Comparison of ENCODE assay signal across 8 mouse cellular contexts in genomic region chr6:91514737-91515362, GRCm38 (mm10). TPM values are rescaled to one million over a fixed set of nuclear protein-coding genes. Genes with fewer than 3 reads are reported as not detected.
DNase-seq lines count a peak whose midpoint lies in the region; ATAC-seq and TF ChIP-seq lines count a peak whose summit lies in the region.

No protein-coding gene starts in this region.

- TF ChIP-seq CTCF in gastrocnemius, adult 2 months (IDR thresholded peaks at IDR 0.05): no peak

- no peaks in the 10 kb centered on the region for H3K27me3 ChIP-seq in forebrain, embryonic 13.5 days
- H3K27me3 ChIP-seq in liver, embryonic 15.5 days: peaks cover 7% of the 10 kb centered on the region

- no peak for DNase-seq in gastrocnemius, adult 2 months
- no peak for DNase-seq in gastrocnemius, adult 8-10 months (ENCODE audit: low spot score in 2 of 2)
- DNase-seq in CD4-positive, CD25-positive, alpha-beta regulatory T cell, adult 2 months (ENCODE audit: low read depth, low spot score): peak; percentile 37
- DNase-seq in thymus, postnatal 25 days: peak; percentile 36
- no peak for DNase-seq in layer of hippocampus, postnatal 14 days (ENCODE audit: low spot score in 2 of 2)
- no peak for DNase-seq in gastrocnemius, postnatal 36 days

- H3K9ac ChIP-seq in forebrain, embryonic 13.5 days: peak overlapping the region; percentile 78
- peak overlapping the region; percentile 80 for H3K9ac ChIP-seq in liver, embryonic 15.5 days

- intact Hi-C loops in gastrocnemius, adult 2 months (cut with DNase I): loop anchor here (2.0 kb wide), 1 partner anchor 42 kb away; the partner anchor contains the start of genes Chchd4 and Tmem43
- intact Hi-C loops in gastrocnemius, postnatal 36 days (cut with DNase I): no loop called here

- no peaks in the 10 kb centered on the region for H3K9me3 ChIP-seq in forebrain, embryonic 13.5 days (replicated peaks)
- no peaks in the 10 kb centered on the region for H3K9me3 ChIP-seq in liver, embryonic 15.5 days (replicated peaks)

- peak overlapping the region; percentile 96 for H3K4me3 ChIP-seq in gastrocnemius, adult 2 months
- H3K4me3 ChIP-seq in forebrain, embryonic 13.5 days: peak overlapping the region; percentile 84
- H3K4me3 ChIP-seq in liver, embryonic 15.5 days (replicated peaks): peak overlapping the region; percentile 88

- H3K4me1 ChIP-seq in forebrain, embryonic 13.5 days: peaks cover 18% of the 10 kb centered on the region
- peaks cover 37% of the 10 kb centered on the region for H3K4me1 ChIP-seq in liver, embryonic 15.5 days (replicated peaks)

- H3K27ac ChIP-seq in gastrocnemius, adult 2 months: peak overlapping the region; percentile 89
- H3K27ac ChIP-seq in forebrain, embryonic 13.5 days: no peak overlapping the region
- 0 out of 2 replicates have a peak overlapping the region, but pooled peaks have one; percentile 49 for H3K27ac ChIP-seq in liver, embryonic 15.5 days (replicated peaks)

- H3K36me3 ChIP-seq in forebrain, embryonic 13.5 days (ENCODE audit: poor library complexity, severe bottlenecking): peaks cover 24% of the 10 kb centered on the region
- peaks cover 31% of the 10 kb centered on the region for H3K36me3 ChIP-seq in liver, embryonic 15.5 days (replicated peaks)

- no peak; the same call in 1 of the 2 replicates for ATAC-seq in forebrain, embryonic 13.5 days
- ATAC-seq in liver, embryonic 15.5 days (ENCODE audit: insufficient read depth): no peak

- H3K4me2 ChIP-seq in forebrain, embryonic 13.5 days: peak overlapping the region; percentile 86
- H3K4me2 ChIP-seq in liver, embryonic 15.5 days: peak overlapping the region; percentile 92

- WGBS in forebrain, embryonic 13.5 days: 40% methylated on average over 10 of the region's 10 CpGs
- 15% methylated on average over 10 of the region's 10 CpGs for WGBS in liver, embryonic 15.5 days (ENCODE audit: insufficient replicate concordance)

RNA-seq across cellular contexts. Expression of gene Xpc, which starts 0.8 kb away (rescaled TPM):
- total RNA-seq in gastrocnemius, adult 2 months (2021): 1 to 10 TPM; 7.6 to 8.3 TPM
- 1 to 10 TPM; 6.4 to 9.5 (median 8.2) TPM for total RNA-seq in gastrocnemius, adult 8-10 months (2022)
- polyA plus RNA-seq in forebrain, embryonic 13.5 days (2015; fragmentation: Nextera tagmentation; extraction: Ambion mirVana): 18.6 and 20.5 TPM in 2 replicates
- 5.0 and 5.1 TPM in 2 replicates for polyA plus RNA-seq in liver, embryonic 15.5 days (2015; fragmentation: Nextera tagmentation; extraction: Ambion mirVana)
- total RNA-seq in layer of hippocampus, postnatal 14 days (2021): 10 to 100 TPM; 11.8 to 13.0 TPM
- total RNA-seq in gastrocnemius, postnatal 36 days (2021): 1 to 10 TPM; 6.5 to 7.2 TPM

RNA-seq across cellular contexts. Expression of gene Lsm3, which starts 0.9 kb away (rescaled TPM):
- total RNA-seq in gastrocnemius, adult 2 months (2021): 10 to 100 TPM; 22.7 to 37.0 TPM
- total RNA-seq in gastrocnemius, adult 8-10 months (2022): 10 to 100 TPM; 22.9 to 26.5 (median 24.0) TPM
- 273 and 275 TPM in 2 replicates for polyA plus RNA-seq in forebrain, embryonic 13.5 days (2015; fragmentation: Nextera tagmentation; extraction: Ambion mirVana)
- 94.8 and 106 TPM in 2 replicates for polyA plus RNA-seq in liver, embryonic 15.5 days (2015; fragmentation: Nextera tagmentation; extraction: Ambion mirVana)
- total RNA-seq in layer of hippocampus, postnatal 14 days (2021): 10 to 100 TPM; 39.5 to 41.7 TPM
- 10 to 100 TPM; 25.7 to 28.9 TPM for total RNA-seq in gastrocnemius, postnatal 36 days (2021)

RNA-seq across cellular contexts. Expression of gene Tmem43, which starts 41.3 kb away (rescaled TPM):
- 10 to 100 TPM; 21.0 to 25.3 TPM for total RNA-seq in gastrocnemius, adult 2 months (2021)
- total RNA-seq in gastrocnemius, adult 8-10 months (2022): 10 to 100 TPM; 21.9 to 30.1 (median 24.6) TPM
- polyA plus RNA-seq in forebrain, embryonic 13.5 days (2015; fragmentation: Nextera tagmentation; extraction: Ambion mirVana): 48.3 and 56.8 TPM in 2 replicates
- 12.0 and 12.2 TPM in 2 replicates for polyA plus RNA-seq in liver, embryonic 15.5 days (2015; fragmentation: Nextera tagmentation; extraction: Ambion mirVana)
- 10 to 100 TPM; 25.3 to 27.3 TPM for total RNA-seq in layer of hippocampus, postnatal 14 days (2021)
- 10 to 100 TPM; 25.2 to 31.1 TPM for total RNA-seq in gastrocnemius, postnatal 36 days (2021)

RNA-seq across cellular contexts. Expression of gene Chchd4, which starts 41.5 kb away (rescaled TPM):
- total RNA-seq in gastrocnemius, adult 2 months (2021): 10 to 100 TPM in 1 of 2 experiments, 1 to 10 TPM in 1; 8.0 to 10.2 TPM
- total RNA-seq in gastrocnemius, adult 8-10 months (2022): 10 to 100 TPM in 1 of 4 experiments, 1 to 10 TPM in 3; 8.4 to 11.4 (median 9.1) TPM
- 27.3 and 30.7 TPM in 2 replicates for polyA plus RNA-seq in forebrain, embryonic 13.5 days (2015; fragmentation: Nextera tagmentation; extraction: Ambion mirVana)
- 12.3 and 13.8 TPM in 2 replicates for polyA plus RNA-seq in liver, embryonic 15.5 days (2015; fragmentation: Nextera tagmentation; extraction: Ambion mirVana)
- total RNA-seq in layer of hippocampus, postnatal 14 days (2021): 10 to 100 TPM; 17.5 to 17.6 TPM
- total RNA-seq in gastrocnemius, postnatal 36 days (2021): 1 to 10 TPM; 8.2 TPM

Comparison
In these comparisons a context has a peak if more than half of its experiments do, and no peak if none do; other contexts are left out.
1. DNase-seq: peak in CD4-positive, CD25-positive, alpha-beta regulatory T cell, adult 2 months (single experiment) and thymus, postnatal 25 days (single experiment); none in gastrocnemius, adult 2 months (single experiment), gastrocnemius, adult 8-10 months (0 of 2), layer of hippocampus, postnatal 14 days (0 of 2) and gastrocnemius, postnatal 36 days (0 of 2).
2. Peak in every context shown above with its lines, with median percentiles within 50 percentile points of each other: H3K4me3 ChIP-seq.